Mouse (Mus musculus): ENCODE data around the gene Mrpl18.

DNA sequence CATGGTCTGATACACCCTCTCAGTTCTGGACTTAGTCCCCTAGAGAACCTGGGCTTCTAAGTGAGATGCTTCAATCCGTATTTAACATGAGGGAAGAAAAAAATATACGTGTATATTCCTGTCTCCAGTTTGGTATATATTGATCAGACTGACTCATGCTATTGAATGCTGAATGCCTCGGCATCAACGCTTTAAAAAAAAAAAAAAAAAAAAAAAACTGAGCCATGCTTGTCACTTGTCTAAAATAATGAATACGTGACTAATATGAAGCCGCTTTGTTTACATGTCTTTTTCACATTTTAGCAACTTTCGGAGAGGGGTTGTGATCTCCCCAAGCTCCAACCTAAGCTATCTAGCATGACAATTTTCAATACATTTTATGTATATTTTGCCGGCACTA lies 5.8 kb downstream of the Mrpl18 start:
- TF ChIP-seq CTCF (IDR thresholded peaks at IDR 0.05; ENCODE audit: control insufficient read depth, insufficient read depth, insufficient read length) (no peak), CEBPB (IDR thresholded peaks at IDR 0.05; ENCODE audit: low read depth) (no peak), MAX (IDR thresholded peaks at IDR 0.05) (no peak), MYOD1 (IDR thresholded peaks at IDR 0.05; ENCODE audit: control insufficient read depth, insufficient read length, low read depth) (no peak), FOSL1 (IDR thresholded peaks at IDR 0.05; ENCODE audit: insufficient read depth, low read length, poor library complexity, severe bottlenecking) (no peak), USF1 (IDR thresholded peaks at IDR 0.05; ENCODE audit: low read depth) (no peak)

Measured in C2C12 (cell line).